Mouse (Mus musculus) heart, embryonic 14.5 days (tissue): ENCODE results near the gene Prkcz. TPM values are rescaled to one million over a fixed set of nuclear protein-coding genes. Genes with fewer than 3 reads are reported as not detected.

Experiments used
- ATAC-seq: fragments of 200-750 bp; cut with Nextera tagmentation; 2 replicates; pipeline ENCODE4 v1.8.0; 2017; ENCODE audit warnings: low read depth, moderate TSS enrichment; ENCODE audit not compliant: insufficient number of reproducible peaks, insufficient read depth, low FRiP score
- H3K27ac ChIP-seq, 2 experiments: fragments of 200-500 bp in 1 of 2; fragments of 300-500 bp in 1 of 2; sonication (generic) in 1 of 2; replicated peaks in 1 of 2; 2 replicates each; pipeline ENCODE4 v1.5.1; 2012 to 2014; ENCODE audit warnings: low read depth in 2 of 2, low read length in 2 of 2, control low read depth in 1 of 2, mild to moderate bottlenecking in 1 of 2, mixed read lengths in 1 of 2; ENCODE audit not compliant: control insufficient read depth in 1 of 2, insufficient read depth in 1 of 2
- H3K27me3 ChIP-seq: fragments of 300-500 bp; sonication (generic); 2 replicates; pipeline ENCODE4 v1.6.1; 2014; ENCODE audit warnings: mild to moderate bottlenecking, low read length, control low read depth; ENCODE audit not compliant: control insufficient read depth, insufficient read depth
- H3K36me3 ChIP-seq: fragments of 300-500 bp; sonication (generic); 2 replicates; pipeline ENCODE4 v1.6.1; 2014; ENCODE audit warnings: mild to moderate bottlenecking, control low read depth, low read length, mixed read lengths; ENCODE audit not compliant: control insufficient read depth, insufficient read depth
- H3K4me1 ChIP-seq, 2 experiments: fragments of 200-500 bp in 1 of 2; fragments of 300-500 bp in 1 of 2; sonication (generic) in 1 of 2; 2 replicates each; pipeline ENCODE4 v1.6.1; 2012 to 2014; ENCODE audit warnings: low read length in 2 of 2, control low read depth in 1 of 2, mixed read lengths in 1 of 2; ENCODE audit not compliant: control insufficient read depth in 2 of 2, insufficient read depth in 2 of 2
- H3K4me2 ChIP-seq: fragments of 300-500 bp; sonication (generic); 2 replicates; pipeline ENCODE4 v1.6.1; 2014; ENCODE audit warnings: mild to moderate bottlenecking, low read length
- H3K4me3 ChIP-seq, 2 experiments: fragments of 200-500 bp in 1 of 2; fragments of 300-500 bp in 1 of 2; sonication (generic) in 1 of 2; 2 replicates each; pipeline ENCODE4 v1.5.1; 2012 to 2014; ENCODE audit warnings: low read length in 2 of 2, mild to moderate bottlenecking in 2 of 2, control low read depth in 1 of 2, low read depth in 1 of 2, moderate library complexity in 1 of 2; ENCODE audit not compliant: control insufficient read depth in 1 of 2, insufficient read depth in 1 of 2
- H3K9ac ChIP-seq: fragments of 300-500 bp; sonication (generic); 2 replicates; pipeline ENCODE4 v1.6.1; 2014; ENCODE audit warnings: mild to moderate bottlenecking, low read length
- H3K9me3 ChIP-seq: fragments of 300-500 bp; sonication (generic); 2 replicates; pipeline ENCODE4 v1.6.1; 2016; ENCODE audit warnings: low read length, control low read depth; ENCODE audit not compliant: control insufficient read depth
- WGBS: fragments of 180-500 bp; shearing (Covaris S2); extraction: QIAGEN DNeasy Blood & Tissue Kit; methylation state at CpG from one replicate; pipeline ENCODE4 v1.1.7; 2014; 5-methylcytosine and 5-hydroxymethylcytosine counted together
- polyA plus RNA-seq: library from polyadenylated mRNA; unstranded; fragments of >200 nt; fragmentation: Nextera tagmentation; extraction: Ambion mirVana; gene quantifications from 2 replicates; pipeline ENCODE4 v1.2.1, GENCODE M21; 2014

Prkcz gene
- polyA plus RNA-seq, 1 experiment from 2014 or later, result 8.5 TPM

DNA sequence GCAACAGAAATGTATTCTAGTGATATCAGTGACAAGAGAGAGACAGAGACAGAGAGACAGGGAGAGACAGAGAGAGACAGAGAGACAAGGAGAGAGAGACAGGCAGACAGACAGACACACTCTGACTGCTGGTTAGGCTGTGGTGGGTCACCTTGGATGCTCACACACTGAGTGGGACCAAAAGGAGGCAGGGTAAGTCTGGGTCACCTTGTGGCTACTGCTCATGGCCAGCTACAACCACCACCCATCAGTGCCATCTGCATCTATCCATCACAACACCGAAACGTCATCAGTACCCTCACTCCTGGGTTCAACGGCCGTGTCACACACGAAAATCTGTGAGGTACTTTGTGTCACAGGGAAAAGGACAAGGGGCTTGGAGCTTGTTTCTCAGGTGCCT, 53.6 kb downstream of the Prkcz start:
- no peaks in the 10 kb centered on the region for H3K9me3 ChIP-seq
- 80% methylated on average over 5 of the region's 5 CpGs for WGBS
- peaks cover 4% of the 10 kb centered on the region; the same call in 1 of the 2 replicates for H3K27me3 ChIP-seq
- ATAC-seq, result no peak
- no peak overlapping the region for H3K4me3 ChIP-seq
- H3K9ac ChIP-seq, result peak overlapping the region; percentile 49; the same call in 1 of the 2 replicates
- H3K27ac ChIP-seq, result 0 out of 4 replicates have a peak overlapping the region, but pooled peaks of 1 of the 2 experiments have one; percentile 19
- H3K36me3 ChIP-seq, result no peaks in the 10 kb centered on the region
- H3K4me2 ChIP-seq, result peak overlapping the region; percentile 53
- H3K4me1 ChIP-seq, result peaks cover 4 to 10% of the 10 kb centered on the region in 2 experiments; a peak in 3 of 4 replicates

DNA sequence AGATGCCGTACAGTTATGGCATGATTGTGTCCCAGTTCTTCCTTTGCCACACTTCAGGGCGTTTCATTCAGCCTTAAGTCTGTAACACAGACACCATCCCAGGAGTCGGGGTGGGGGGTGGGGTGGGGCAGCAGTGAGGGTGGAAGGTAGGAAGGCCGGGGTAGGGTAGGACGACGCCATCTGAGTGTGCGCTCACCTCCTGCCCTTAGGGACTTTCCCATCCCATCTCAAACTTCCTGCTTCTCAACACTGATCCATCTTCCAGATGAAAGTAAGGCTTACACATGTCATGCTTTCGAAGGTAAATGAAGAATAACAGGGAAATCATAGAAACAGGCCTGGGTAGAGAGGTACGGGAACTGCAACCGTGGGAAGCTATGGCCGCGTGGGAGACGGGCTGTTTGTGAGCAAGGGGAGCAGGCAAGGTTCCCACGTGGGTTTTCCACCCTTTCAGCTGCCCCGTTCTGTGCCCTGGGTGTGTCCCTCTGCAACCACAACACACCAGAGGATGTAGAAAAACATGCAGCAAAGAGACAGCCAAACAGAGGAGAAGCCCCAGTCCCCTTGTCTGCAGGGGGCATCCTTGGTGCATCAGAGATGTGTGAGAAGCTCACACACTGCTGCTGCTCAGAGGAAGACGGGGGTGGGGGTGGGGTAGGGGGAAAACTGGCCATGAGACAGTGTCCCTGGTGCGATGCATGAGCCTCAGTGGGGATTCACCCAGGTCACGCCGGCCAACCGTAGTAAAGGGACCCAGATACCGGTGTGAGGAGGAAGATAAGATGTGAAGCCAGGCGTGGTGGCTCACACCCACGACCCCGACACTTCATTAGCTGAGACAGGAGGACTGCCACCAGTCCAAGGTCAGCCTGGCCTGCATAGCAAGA, 54.6 kb downstream of the Prkcz start:
- H3K9me3 ChIP-seq, result no peaks in the 10 kb centered on the region
- no peak overlapping the region for H3K4me3 ChIP-seq
- H3K4me1 ChIP-seq, result peaks cover 4 to 10% of the 10 kb centered on the region in 2 experiments; a peak in 3 of 4 replicates
- ATAC-seq, result no peak
- no peaks in the 10 kb centered on the region for H3K36me3 ChIP-seq
- H3K9ac ChIP-seq, result no peak overlapping the region
- H3K27ac ChIP-seq, result no peak overlapping the region
- H3K4me2 ChIP-seq, result no peak overlapping the region
- 47% methylated on average over 24 of the region's 24 CpGs for WGBS
- peaks cover 4% of the 10 kb centered on the region; the same call in 1 of the 2 replicates for H3K27me3 ChIP-seq

DNA sequence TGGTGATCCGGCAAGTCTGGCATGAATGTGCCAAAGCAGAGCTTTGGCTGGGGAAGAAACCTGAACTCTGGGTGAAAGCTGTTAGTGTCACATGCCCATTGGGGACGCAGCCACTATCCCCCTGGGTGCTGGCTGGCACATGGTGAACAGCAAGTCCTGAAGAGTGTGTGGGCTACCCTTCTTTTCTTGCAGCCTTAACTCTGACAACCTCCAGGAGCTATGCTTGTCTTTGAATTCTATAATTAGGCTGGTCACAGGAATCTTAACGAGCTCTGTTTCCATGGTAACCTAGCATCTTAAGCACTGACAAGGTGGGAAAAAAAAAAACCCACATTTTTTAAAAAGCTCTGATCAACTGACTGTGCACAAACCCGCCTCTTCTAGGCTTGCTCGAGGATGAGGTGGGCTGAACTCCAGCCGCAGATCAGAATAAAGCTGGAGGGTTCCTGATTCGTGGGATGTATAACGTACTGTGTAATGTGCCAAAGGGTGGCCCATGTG, 55.6 kb downstream of the Prkcz start:
- ATAC-seq, result no peak
- 61% methylated on average over 8 of the region's 8 CpGs for WGBS

GRCm38 (mm10) chr4:155304508-155305096, 56.6 kb downstream of the Prkcz start:
- Histone ChIP-seq H3K4me2 (no peak overlapping the region), H3K9ac (no peak overlapping the region), H3K4me3 (no peak overlapping the region), H3K9me3 (no peaks in the 10 kb centered on the region), H3K27me3 (peaks cover 4% of the 10 kb centered on the region; the same call in 1 of the 2 replicates), H3K4me1 (peaks cover 4 to 10% of the 10 kb centered on the region in 2 experiments; a peak in 3 of 4 replicates), H3K27ac (no peak overlapping the region), H3K36me3 (no peaks in the 10 kb centered on the region)
- 81% methylated on average over 7 of the region's 7 CpGs for WGBS
- no peak for ATAC-seq

More for the DNA sequence above, 55.6 kb downstream of the Prkcz start:
- no peak overlapping the region for H3K4me2 ChIP-seq
- H3K9ac ChIP-seq, result no peak overlapping the region
- no peaks in the 10 kb centered on the region for H3K9me3 ChIP-seq
- no peak overlapping the region for H3K4me3 ChIP-seq
- peaks cover 4% of the 10 kb centered on the region; the same call in 1 of the 2 replicates for H3K27me3 ChIP-seq
- H3K4me1 ChIP-seq, result peaks cover 4 to 10% of the 10 kb centered on the region in 2 experiments; a peak in 3 of 4 replicates
- no peak overlapping the region for H3K27ac ChIP-seq
- H3K36me3 ChIP-seq, result no peaks in the 10 kb centered on the region

GRCm38 (mm10) chr4:155301965-155302364, 59.2 kb downstream of the Prkcz start:
- H3K27ac ChIP-seq, result no peak overlapping the region
- ATAC-seq, result no peak
- 30% methylated on average over 4 of the region's 4 CpGs for WGBS

GRCm38 (mm10) chr4:155301098-155301447, 60.1 kb downstream of the Prkcz start:
- Histone ChIP-seq H3K4me2 (no peak overlapping the region), H3K9me3 (no peaks in the 10 kb centered on the region), H3K27ac (no peak overlapping the region), H3K4me1 (no peaks in the 10 kb centered on the region), H3K9ac (no peak overlapping the region), H3K4me3 (no peak overlapping the region), H3K36me3 (no peaks in the 10 kb centered on the region), H3K27me3 (no peaks in the 10 kb centered on the region; the same call in 1 of the 2 replicates)
- WGBS, result 73% methylated on average over 7 of the region's 7 CpGs
- no peak for ATAC-seq

More at GRCm38 (mm10) chr4:155301965-155302364, 59.2 kb downstream of the Prkcz start:
- Histone ChIP-seq H3K4me3 (no peak overlapping the region), H3K4me2 (no peak overlapping the region), H3K36me3 (no peaks in the 10 kb centered on the region), H3K27me3 (no peaks in the 10 kb centered on the region; the same call in 1 of the 2 replicates), H3K4me1 (peaks cover 0 to 2% of the 10 kb centered on the region in 2 experiments; a peak in 2 of 4 replicates), H3K9me3 (no peaks in the 10 kb centered on the region), H3K9ac (no peak overlapping the region)

GRCm38 (mm10) chr4:155300421-155301097, 60.6 kb downstream of the Prkcz start:
- Histone ChIP-seq H3K9ac (no peak overlapping the region), H3K4me2 (no peak overlapping the region), H3K4me3 (no peak overlapping the region), H3K27ac (no peak overlapping the region), H3K4me1 (no peaks in the 10 kb centered on the region), H3K9me3 (no peaks in the 10 kb centered on the region), H3K27me3 (no peaks in the 10 kb centered on the region), H3K36me3 (no peaks in the 10 kb centered on the region)
- 75% methylated on average over 21 of the region's 21 CpGs for WGBS
- no peak for ATAC-seq
